Mouse (Mus musculus): ENCODE results near the gene Bpifb6.

DNA sequence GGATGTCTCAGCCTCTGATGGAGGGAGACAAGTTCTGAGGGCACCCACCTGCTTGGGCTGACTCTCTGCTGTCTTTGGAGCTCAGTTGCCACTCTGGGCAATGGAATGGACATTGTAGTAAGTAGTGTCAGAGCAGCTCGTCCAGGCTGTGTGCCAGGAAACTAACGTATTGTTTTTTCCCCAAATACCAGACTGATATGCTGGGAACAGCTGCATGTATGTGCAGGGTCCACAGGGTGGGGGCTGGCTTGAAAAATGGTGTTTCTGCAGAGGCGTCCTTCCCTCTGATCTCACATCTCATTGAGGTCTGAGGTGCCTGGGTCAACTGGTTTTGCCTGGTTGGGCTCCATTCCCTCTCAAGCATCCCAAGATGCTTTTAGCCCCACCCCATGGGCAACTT, 39.5 kb upstream of the Bpifb6 start:
- TF ChIP-seq GATA1 (IDR thresholded peaks at IDR 0.05; ENCODE audit: borderline replicate concordance, low read length) (no peak), CTCF (IDR thresholded peaks at IDR 0.05; ENCODE audit: low read depth, low read length) (no peak), TAL1 (conservative IDR thresholded peaks at IDR 0.05; ENCODE audit: low read depth, low read length) (no peak)

Measured in G1E (cell line).